Mouse (Mus musculus) urinary bladder, postnatal 14 days (tissue): ENCODE data around the gene Emid1.

Source experiments
- DNase-seq: peaks from one replicate; pipeline ENCODE4 v3.0.0; 2021; ENCODE audit warnings: low spot score

Gene Emid1

DNA sequence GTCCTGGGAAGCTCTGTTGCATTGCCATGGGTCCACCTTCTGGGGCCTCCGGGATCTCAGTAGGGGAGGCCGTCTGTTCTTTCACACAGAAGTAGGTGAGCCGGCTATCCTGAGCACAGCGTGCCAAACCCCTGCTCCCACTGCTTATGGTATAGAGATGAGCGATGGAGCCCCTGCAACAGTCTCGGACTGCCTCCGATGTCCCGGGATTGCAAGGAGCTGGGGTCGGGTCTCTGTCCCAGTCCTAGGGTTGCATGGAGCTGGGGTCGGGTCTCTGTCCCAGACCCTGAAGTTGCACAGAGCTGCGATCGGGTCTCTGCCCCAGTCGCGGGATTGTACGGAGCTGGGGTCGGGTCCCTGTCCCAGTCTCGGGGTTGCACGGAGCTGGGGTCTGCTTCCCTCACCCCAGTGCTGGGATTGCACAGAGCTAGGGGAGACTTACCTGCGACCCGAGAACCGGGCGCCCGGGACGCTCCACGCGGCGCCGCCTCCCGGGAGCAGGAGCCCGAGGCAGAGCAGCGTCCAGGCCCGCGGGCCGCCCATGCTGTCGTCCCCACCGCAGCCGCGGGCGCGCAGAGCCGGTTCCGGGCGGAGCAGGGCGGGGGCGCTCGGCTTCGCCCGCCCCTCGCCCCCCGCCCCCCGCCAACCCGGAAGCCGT is at the start of gene Emid1:
TSS of gene Emid1 (minus strand) at position 578 of the 658 bp plus-strand sequence.
- no peak for DNase-seq

DNA sequence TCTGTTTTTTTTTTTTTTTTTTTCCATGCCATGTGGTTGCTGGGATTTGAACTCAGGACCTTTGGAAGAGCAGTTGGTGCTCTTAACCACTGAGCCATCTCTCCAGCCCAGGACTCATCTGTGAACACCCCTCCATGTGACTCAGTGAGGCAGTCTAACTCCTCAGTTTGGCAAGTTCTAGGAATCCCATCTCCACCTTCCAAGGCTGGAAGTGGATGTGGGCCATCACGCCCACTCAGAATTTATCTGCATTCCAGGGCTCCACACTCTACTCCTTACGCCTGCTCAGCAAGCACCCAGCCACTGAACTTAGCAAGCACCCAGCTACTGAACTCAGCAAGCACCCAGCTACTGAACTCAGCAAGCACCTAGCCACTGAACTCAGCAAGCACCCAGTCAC is 47.8 kb upstream of the Emid1 start:
- no peak for DNase-seq

DNA sequence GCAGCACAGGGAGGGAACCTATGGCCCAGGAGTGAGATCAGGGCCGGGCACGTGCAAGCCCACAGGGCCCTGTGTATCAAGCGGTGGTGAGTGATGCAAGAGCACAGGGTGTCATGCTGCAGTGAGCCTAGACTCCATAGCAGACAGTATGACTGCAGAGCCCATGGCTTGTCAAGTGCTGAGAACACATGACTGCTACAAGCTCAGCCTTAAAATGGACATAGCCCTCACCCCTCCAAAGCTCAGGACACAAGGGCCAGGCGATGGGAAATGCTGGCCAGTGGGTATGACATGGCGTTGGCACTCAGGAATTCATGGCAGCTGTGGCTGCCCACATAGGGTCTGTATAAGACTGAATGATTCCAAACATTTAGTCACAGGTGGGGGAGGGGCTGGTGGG is 45.0 kb upstream of the Emid1 start:
- DNase-seq: no peak

DNA sequence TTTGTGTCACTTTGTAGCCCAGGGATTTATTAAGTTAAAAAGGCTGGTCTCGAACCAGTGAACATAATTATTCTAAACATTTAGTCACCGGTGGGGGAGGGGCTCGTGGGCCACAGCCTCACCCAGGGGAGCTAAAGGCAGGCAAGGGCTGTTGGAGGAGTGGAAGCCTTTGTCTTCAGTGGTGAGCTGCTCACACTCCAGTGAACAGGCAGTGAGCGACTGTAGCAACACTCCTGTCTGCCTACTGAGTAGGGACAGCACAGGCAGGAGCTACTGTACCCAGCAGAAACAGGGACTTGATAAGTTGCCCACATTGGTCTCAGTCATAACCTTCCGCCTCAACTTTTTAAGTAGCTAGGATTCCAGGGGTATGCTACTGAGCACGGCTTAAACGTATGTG is 44.5 kb upstream of the Emid1 start:
- no peak for DNase-seq

DNA sequence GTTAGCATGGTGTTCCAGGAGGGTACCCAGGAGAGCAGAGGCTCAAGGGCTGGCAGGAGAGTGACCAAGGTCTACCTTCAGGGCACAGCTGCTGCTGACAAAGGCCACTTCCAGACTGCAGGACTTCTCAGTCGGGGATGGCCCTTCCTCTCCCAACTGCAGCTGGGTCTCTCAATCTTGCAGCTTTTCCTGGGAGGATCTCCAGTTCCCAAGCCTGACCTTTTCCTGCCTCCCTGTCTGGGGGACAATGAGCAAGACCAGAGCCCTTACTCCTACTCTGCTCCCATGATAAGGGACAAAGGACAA is 41.5 kb upstream of the Emid1 start:
- no peak for DNase-seq

DNA sequence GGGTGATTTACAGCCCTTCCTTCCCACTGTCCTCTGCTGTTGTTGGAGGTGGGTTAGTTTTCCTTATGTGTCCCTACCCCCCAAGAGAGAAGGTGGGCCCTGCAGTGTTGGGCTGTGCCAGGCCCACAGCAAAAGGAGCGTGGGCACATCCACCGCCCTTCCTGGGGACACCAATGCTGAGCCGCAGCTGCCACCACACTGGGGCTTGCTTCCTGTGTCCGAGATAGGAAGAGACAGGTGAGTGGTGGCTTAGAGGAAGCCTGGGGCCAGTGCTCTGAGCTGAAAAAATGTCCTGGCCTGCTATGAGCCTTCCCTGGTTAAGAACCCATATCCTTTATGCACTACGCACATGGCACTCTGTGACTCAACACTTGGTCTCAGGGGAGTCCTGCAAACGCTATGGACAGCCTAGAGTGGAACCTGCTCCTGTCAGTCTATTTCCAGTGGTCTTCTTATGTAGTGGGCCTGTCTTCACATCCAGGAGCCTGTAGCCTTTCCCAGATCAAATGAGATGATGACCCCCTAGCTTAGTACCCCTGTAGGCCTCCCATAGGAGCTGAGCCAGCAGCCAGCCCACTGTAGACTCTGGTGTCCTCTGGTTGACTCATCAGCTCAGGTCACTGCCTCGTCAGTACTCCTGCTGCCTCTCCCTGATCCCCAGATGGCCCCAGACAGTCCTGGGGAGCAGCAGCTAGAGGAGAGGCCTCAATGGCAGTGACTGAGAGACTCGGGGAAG is 41.0 kb upstream of the Emid1 start:
- no peak for DNase-seq

DNA sequence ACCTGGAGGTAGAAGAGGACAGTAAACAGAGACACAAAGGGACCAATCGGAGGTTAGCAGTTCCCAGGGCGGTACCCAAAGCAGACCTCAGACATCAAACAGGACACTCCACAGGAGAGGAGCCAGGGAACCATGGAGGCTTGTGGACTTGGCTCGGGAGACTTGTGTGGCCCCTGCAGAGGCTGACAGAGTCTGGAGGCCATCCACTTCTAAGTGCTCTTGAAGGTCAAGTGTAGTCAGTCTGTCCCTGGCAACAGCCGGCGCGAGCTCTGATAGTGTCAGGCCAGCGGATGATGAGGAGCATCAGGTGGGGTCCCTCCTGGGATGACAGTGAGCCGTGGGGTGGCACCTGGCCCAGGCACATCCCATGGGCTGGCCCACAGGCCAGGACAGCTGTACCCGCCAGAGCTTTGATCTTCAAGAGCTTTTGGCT is 40.0 kb upstream of the Emid1 start:
- DNase-seq: no peak

DNA sequence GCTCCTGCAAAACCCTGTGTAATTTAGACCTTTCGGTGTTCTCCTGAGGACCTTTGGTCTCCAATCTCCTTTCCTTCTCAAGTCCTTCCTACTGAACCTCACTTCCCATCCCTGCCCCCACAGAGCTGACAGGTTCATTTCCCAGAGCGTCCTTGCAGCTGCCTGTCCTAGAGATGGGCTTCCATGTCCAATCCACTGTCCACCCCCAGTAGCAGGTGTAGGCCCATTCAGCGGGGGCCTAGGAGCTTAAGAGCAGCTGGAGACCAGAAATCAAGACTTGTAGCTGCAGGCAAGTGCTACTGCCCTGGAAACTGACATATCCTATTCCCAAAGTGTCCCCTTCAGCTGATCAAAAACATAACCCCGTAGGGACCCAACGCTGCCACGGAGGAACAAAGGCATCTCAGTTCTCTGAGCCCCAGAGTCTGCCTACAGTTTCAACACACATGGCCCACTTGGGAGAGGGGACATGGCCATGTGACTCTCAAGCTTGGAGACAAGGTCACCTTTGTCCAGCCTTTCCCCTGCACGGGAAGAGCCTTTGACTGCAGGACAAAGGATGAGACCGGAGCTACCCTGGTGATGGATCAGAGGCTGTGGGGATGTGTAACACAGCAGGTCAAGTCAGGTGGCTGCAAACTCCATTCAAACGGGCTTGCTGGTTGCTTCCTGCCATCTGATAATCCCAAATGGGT is 37.3 kb upstream of the Emid1 start:
- DNase-seq: no peak

DNA sequence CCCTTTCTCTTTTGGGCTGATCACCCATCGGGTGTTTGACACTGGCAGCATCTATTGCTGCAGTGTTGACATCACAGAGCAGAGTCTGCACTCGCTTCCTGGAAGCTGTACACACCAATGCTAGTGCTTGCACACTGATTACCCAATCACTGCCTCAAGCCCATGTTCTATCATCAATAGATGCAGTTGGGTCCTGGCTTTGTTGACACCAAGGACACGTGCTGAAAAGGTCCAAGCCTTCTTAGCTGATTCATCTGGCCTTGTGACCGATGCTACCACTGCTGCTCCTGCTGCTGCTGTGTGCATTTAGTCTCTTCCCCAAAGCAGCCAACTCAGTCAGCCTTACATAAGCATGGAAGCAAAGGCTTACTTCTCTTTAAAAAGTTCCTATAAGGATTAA is 36.1 kb upstream of the Emid1 start:
- DNase-seq: no peak

DNA sequence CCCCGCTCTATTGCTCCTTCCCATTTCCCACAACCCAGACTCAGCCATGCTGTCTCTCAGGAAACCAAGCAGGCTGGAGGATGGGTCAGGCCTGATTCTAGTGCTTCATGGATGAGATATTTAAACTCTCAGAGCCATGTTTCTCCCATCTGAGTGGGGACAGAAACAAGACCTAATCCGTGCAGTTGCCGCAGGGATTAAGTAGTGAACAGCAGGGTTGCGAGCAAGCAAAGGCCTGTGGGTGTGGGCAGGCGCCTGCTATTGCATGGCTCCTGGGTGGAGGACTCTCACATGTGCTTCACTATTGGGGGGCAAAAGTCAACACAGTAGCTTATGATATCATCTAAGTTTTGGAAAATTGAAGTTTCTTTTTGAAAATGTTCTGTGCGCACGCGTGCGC is 32.8 kb upstream of the Emid1 start:
- DNase-seq: no peak

DNA sequence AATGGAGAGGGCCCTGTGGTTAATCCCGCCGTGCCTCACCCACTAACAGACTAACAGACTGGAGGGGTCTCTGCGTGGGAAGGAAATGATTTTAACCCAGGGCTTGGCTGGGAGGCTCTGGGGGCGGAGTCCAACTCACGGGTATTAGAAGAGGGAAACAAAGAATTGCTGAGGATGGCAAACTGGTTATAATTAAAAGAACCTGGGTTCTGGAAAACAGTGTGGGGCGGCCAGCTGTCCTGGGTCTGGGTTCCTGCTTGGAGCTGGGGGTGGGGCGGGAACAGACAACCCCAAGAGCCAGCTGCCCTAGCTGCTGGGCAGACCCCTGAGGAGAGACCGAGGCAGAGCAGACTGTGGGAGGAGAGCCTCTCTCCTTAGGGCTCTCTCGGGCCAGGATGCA is 32.2 kb upstream of the Emid1 start:
- no peak for DNase-seq

DNA sequence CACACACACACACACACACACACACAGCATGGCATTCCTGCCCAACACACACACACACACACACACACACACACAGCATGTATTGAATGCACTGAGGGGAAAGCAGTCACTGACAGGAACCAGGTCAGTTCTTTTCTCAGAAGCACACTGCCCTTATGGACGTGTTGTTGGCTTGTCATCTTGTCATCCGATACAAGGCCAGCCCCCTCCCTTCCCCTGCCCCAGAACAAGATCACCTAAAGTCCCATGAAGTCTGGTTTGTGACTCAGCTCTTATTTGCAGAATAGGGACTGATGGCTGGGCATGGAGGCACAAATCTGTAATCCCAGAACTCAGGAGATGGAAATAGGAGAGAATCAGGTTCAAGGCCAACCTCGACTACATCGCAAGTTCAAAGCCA is 30.8 kb upstream of the Emid1 start:
- DNase-seq: no peak

DNA sequence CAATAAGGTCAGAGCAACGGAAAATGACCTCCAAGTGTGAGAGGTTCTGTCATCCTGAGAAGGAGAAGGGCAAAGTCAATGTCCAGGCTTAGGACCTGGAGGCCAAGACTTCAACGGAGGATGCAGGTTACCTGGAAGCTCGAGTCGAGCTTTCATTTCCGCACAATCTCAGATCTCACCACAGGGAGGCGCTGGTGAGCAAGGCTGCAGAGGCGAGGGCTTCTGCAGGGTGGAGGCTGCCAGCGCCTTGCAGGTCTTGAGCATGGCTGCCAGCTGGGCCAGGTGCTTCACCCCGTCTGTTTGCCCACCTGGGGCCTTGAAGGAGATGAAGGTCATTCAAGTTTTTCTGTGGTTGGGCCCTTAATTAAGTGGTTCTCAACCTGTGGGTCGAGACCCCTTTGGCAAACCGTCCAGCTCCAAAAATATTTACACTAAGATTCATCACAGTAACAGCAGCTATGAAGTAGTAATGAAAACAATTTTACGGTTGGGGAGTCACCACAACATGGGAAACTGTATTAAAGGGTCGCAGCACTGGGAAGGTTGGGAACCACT is 29.9 kb upstream of the Emid1 start:
- peak; percentile 90 for DNase-seq

DNA sequence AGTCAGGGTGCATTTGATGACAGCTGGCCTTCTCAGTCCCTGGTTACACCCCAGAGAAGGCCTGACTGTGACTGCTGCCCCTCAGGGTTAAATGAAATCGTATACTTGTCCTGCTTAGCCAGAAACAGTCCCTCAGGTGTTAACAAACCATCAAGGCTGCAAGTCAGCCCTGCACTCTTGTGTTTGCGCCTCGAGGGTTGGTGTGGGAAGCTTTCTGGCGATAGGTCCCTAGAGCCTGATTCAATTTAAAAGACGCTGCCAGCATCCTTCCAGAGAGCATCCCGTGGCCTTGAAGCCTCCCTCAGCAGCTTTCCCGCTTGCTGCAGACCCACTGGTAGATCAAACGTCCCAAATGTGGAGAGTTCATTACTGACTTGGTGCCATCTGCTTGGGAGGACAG is 27.3 kb upstream of the Emid1 start:
- no peak for DNase-seq

DNA sequence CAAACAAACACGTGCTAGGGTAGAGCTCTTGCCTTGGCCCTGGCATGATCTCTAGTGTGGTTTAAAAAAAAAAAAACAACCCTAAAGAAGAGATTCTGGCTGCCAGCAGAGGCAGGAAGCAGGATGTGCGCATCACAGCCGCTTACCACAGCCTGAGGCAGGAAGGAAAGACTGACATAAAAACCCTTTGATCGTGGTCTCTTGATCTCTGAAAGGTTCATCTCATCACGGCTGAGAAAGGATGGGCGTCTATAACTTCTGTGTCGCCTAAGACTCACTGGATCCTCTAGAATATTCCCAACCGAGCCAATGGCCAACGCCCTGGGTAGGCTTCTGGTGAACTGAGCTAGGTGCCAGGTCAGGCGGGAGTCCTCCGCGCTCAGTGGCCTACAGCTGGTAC is 25.1 kb upstream of the Emid1 start:
- no peak for DNase-seq

DNA sequence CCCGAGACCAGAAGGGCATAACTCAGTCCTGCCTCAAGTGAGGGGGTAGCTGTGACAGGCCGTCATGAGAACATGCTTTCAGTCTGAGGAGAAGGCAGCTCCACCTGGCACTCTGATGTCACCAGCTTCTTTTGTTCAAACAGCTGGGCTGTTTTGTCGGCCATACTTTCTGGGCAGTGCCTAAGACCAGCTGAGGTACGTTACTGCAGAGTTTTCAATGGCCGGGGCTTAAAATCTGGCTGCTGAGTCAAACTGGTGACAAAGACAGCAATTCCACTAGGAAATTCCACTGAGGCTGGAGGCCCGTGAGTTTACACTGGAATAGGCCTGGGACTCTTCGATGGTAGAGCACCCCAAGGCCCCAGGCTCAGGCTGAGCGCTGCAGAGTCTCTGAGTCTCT is 24.6 kb upstream of the Emid1 start:
- DNase-seq: no peak

DNA sequence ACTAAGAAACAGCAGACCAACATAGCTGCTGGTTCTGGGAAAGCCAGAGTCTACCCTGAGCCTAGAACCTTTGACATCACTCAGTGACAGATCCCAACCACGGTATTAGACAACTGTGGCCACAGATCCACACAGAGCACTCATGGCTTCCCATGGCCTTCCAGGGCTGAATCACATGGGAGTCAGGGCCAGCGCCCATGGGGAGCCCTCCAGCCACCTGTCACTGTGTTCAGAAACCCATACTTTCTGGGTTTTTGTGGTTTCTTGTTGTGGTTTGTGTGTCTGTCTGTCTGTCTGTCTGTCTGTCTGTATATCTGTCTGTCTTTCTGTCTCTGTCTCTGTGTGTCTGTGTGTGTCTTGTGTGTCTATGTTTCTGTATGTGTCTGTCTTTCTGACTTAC is 23.8 kb upstream of the Emid1 start:
- DNase-seq: no peak

DNA sequence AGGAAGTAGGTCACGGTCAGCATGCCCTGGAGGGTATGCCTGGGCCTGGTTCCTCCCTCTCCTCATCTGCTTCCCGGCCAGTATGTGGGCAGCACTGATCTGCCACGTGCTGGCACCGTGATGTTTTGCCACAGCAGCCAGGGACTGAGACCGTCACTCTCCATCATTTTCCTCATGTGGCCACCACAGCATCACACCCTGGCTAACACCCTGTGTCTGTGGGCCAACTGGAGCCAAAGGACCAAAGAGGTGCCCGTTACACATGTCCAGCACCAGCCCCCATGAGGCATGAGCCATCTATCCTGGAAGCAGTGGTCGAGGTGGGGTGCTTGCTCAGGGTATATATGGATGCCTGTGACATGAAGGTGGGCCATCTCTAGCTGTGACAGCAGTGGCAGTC is 23.1 kb upstream of the Emid1 start:
- no peak for DNase-seq

DNA sequence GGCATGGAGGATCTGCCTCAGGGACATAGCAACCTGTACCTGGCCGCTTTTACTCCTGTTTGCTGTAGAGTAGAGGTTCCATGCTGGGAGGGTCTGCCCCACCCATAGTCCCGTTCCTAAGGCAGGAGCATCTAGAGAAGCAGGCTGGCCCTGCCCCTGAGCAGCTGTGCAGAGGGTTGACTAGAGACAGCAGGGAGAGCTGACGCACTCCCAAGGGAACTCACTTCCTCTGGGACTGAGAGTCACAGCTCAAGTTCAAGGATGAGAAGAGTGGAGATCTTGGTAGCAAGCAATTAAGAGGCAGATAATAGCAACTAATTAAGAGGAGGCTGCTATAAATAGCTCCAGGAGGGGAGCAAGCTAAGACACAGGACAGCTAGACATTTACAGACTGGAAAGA is 20.8 kb upstream of the Emid1 start:
- DNase-seq: no peak

DNA sequence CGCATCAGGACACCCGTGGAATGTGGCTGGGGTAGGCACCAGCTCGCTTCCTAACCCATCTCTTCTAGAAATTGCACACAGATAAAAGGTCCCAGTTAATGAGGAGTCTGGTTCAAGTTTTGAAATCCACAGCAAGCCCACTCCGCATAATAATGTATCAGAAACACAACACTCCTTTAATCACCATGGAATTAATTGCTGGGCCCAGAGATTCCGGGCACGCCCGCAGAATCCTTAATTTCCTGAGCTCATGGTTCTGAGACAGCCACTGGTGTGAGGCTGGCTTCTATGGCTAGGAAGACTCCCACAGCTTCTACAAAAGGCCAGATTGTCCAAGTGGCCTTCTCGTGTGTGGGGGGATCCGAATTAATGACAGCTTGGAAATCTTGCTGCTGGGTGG is 15.3 kb upstream of the Emid1 start:
- DNase-seq: no peak

DNA sequence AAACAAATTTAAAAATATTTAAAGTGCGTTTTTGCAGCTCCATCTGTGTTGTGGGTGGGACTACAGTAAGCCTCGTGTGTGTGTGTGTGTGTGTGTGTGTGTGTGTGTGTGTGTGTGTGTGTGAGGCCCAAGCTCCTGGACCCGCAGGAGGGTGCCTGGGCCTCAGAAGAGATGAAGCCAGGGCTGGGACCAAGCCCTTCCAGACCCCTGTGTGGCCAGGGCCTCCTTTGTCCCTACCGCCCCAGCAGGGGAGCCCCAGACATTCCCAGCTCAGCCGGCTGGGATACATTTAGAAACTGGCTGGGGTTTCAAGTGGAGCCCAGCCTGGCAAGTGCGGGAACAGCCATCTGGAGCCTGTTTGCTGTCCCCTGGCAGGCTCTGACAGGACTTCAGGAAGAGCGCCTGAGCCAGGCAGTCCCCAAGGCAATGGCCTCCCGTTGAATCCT is 13.4 kb upstream of the Emid1 start:
- DNase-seq: no peak

DNA sequence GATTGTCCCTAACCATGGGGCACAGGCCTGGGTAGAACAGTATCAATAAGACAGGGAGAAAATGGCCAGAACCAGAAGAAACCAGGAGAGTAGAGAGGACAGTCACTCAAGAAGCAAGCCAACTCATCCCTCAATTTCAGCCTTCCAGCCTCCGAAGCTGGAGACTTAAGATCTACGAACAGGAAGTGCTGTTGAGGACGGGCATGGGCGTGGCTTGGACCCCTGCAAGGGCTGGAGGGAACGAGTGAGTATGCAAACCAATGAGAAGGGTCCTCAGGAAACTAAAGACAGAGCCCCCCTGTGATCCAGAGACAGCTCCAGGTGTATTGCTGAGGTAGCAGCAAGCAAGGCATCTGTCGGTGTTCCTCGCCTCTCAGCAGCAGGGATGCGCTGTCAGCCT is 12.3 kb upstream of the Emid1 start:
- no peak for DNase-seq

DNA sequence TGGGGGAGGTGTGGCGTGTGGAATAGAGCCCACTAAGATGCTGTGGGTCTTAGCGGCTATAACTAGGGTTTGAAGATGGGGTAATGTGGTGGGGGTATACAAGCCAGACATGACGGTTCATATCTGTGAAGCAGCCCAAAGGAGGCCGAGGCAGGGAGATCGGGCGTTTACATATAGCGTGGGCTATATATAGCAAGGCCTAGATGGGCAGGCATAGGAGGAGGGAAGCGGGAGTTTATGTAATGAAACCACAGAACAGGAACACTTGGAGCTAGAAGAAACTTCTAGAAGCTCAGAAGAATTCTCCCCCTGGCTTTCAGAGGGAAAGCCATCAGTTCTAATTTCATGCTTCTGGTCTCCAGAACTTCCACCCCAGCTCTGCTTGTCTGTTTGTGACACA is 11.4 kb upstream of the Emid1 start:
- DNase-seq: no peak
